Mouse (Mus musculus) lung, postnatal 10 days (tissue): ENCODE data around the gene U2af1.
A peak's percentile ranks its signal among the peaks of the same experiment; 100 is the strongest.
"Not testable (repeated sequence)": the region's sequence is repeated elsewhere in the genome, so short reads cannot be mapped to it uniquely, and the experiment has no call there.

ENCODE experiments used
- DNase-seq: peaks from one replicate; pipeline ENCODE4 v3.0.0; 2021

Gene U2af1

GRCm38 (mm10) chr17:31658468-31659185 is at the start of gene U2af1:
Gene U2af1 (minus strand): TSS chr17:31658892.
- DNase-seq, result peak; percentile 98

GRCm38 (mm10) chr17:31705271-31706020 is 46.8 kb upstream of the U2af1 start:
- DNase-seq, result no peak

DNA sequence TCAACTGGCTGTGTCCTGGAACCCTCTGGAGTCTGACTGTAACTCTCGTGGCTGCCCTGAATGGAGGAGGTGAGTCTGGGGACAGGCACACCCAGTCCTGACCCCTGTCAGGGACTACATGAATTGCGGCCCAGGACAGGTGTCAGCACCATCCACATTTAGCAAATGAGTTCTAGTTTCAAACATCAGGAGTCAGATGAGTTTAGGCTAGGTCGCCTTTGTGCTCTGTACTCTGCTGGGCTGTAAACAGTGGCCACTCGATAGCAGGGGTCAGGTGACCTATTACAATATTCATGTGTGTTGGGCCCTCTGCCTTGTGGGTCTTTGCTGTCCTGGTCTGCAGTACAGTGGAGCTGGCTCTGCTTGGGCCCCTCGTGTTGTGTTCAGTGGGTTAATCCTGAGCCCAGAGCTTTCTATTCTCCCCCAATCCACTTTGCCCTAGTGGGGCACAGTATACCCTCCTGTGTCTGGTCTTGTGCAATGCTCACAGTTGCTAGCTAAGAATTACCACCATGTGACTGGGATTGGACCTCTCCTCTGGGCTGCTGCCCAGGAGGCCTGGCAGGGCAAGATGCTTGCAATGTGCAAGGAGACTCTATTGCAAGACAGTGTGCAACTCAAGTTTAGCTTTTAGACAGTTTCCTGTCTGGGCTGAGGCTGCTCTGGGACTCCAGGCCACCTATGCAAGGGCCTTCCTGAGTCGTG is 44.7 kb upstream of the U2af1 start:
- DNase-seq, result peak; percentile 66

GRCm38 (mm10) chr17:31698347-31698746 is 39.7 kb upstream of the U2af1 start:
- no peak for DNase-seq

- not testable (repeated sequence) for DNase-seq
Measured at GRCm38 (mm10) chr17:31695356-31695755, 36.7 kb upstream of the U2af1 start.

- no peak for DNase-seq
Measured at GRCm38 (mm10) chr17:31694949-31695348, 36.3 kb upstream of the U2af1 start.

GRCm38 (mm10) chr17:31694023-31694376 is 35.3 kb upstream of the U2af1 start:
- no peak for DNase-seq

DNA sequence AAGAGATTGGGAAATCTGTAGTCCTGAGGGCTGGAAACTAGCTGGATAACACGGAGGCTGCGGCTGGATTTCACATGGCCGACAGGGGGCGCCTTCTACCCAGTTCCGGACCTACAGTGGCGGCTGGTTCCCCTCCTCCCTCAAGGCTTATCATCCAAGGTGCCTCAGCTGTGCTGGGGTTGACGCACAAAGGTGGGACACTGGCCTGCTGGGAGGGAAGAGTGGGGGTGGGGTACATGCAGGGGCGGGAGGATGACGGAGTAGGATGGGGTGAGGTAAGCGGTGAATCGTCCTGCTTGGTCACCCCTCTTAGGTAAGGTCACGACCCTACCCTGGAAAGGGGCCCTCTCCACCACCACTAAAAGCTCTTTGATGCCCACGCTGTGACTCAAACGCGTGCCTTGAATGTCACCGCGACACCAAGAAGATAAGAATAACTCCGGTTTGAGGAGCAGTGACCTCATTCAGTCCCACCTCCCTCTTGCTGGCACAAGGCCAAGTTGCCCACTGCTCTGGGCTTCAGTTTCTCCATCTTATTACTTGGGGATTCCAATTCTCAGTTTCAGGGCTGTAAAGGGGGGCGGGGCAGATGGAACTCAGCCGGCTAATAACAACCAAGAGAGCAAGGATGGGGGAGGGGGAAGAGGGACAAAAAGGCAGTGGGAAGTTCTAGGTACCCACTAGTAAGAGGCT is 34.8 kb upstream of the U2af1 start:
- peak; percentile 87 for DNase-seq

GRCm38 (mm10) chr17:31692918-31693317 is 34.2 kb upstream of the U2af1 start:
- DNase-seq, result no peak

DNA sequence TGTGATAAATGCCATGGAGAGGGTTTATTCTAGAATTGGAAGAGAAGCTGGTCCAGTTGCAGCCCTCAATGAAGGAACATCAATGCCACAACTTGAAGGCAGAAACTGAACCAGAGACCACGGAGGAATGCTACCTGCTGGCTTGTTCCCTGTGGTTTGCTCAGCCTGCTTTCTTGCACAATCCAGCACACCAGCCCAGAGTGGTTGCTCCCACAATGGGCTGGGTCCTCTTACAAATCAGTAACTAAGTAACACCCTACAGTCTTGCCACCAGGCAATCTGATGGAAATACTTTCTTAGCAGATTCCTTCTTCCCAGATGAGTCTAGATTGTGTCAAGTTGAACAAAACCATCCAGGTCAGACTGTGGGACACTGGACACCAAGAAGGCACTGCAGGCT is 30.9 kb upstream of the U2af1 start:
- DNase-seq, result no peak

DNA sequence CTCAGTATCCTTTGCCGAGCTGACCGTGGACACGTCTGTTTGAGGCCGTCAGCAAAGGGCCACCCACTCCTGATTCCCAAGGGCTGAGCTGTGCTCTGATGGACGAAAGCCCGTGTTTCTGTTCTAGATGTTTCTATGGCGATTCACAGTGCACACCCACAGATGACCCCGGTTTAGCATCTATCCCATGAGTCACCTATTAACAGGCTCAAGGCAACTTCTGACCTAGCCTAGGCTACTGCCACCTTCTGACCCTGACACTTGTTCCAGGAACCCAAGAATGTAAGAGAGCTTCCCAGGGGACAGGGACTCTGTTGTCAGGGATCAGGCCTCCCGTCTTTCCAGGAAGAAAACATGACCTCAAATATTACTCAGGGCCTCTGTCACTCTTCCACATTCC is 29.4 kb upstream of the U2af1 start:
- no peak for DNase-seq

GRCm38 (mm10) chr17:31686225-31686564 is 27.5 kb upstream of the U2af1 start:
- peak; percentile 65 for DNase-seq

- DNase-seq, result peak; percentile 93
Measured at GRCm38 (mm10) chr17:31685514-31686224, 27.0 kb upstream of the U2af1 start.

DNA sequence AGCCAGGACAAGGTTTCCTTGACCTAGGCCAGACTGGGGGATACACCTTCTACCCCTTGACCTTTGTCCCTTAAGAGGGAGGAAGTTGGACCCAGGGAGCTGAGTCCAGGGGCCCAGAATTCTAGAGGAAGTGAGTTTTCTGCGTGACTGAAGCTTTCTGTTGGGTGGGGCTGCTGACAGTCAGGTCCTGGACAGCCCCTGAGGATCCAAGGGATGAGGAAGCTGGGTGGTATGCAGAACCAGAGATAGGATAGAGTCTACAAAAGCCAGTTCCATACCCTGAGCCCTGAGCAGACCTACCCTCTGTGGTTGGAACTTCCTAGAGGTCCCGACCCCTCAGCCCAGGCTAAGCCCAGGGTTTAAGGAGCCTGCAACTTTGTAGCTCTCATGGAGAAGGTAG is 21.8 kb upstream of the U2af1 start:
- no peak for DNase-seq

DNA sequence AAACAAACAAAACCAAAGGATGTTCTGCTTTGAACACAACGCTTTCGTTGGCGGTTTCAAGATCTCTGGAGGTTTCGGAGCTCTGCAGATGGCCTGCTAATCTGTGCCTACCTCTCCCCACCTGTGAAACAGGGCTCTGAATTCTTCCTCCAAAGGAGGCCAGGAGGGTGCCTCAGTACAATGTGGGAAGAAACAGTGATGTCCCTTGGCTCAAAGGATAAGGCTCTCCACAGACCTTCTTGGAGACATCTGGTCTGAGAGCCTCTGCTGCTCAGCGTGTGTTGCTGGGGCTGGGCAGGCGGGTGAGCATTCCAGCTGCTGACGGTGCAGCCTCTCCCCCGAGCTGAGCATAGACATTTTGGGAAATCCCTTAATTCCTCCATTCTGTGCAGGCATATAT is 18.8 kb upstream of the U2af1 start, which contains the start of gene Cryaa:
Cryaa (plus strand) TSS at position 301 of the 400 bp plus-strand sequence.
- DNase-seq, result no peak

- no peak for DNase-seq
Measured at GRCm38 (mm10) chr17:31674426-31674825, 15.7 kb upstream of the U2af1 start.

DNA sequence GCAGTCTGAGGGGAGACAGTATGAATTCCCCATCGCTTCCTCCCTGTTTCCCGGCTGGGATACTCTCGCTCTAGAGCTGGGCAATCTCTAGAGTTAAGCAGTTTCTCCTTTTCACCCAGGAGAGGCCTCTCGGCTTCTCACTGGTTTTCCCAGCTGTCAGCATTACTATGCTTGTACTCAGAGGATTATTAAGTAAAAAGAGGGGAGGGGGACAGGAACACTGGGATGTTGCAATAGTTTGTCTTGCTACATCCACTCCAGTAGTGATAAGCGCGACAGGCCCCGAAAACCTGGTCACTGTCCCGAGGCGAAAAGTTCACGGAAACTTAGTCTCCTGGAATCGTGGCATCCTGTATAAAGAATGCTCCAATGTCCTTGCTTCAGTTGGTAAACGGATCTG is 13.6 kb upstream of the U2af1 start:
- no peak for DNase-seq

DNA sequence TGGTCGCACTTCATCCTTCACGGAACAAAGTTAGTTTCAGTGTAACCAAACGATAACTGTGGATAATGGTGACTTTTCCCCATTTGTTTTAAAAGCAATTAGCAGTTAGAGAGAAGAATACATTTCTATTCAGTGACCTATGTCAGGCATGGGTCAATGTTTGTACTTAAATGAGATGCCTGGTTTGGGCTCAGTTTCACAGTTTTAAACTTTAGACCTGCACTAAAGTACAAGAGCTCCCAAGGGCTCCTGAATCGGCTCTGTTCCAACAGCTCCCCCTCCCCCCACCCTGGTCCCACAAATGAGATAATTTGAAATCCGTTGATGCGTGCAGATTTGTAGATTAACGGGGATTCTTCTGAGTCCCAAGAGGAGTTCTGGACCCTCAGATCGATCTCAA is 13.0 kb upstream of the U2af1 start:
- no peak for DNase-seq

DNA sequence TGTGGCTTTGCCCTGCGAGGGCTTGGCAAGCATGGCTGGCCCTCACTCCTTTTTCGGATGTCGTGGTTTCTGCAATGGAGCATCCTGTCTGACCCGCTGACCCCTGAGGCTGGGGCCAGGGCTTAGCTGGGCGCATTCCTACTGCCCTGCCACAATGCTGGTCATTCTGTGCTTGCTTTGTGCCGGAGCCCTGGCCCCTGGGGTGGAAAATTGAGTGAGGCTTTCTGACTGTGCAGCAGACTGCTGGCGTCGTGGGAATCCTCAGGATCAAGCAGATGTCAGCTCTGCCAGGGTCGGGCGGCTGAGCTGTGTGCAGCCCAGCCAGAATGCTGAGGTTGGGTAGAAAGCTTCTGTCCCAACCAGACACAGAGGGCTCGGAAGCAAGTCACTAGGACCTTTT is 11.5 kb upstream of the U2af1 start:
- DNase-seq, result no peak

DNA sequence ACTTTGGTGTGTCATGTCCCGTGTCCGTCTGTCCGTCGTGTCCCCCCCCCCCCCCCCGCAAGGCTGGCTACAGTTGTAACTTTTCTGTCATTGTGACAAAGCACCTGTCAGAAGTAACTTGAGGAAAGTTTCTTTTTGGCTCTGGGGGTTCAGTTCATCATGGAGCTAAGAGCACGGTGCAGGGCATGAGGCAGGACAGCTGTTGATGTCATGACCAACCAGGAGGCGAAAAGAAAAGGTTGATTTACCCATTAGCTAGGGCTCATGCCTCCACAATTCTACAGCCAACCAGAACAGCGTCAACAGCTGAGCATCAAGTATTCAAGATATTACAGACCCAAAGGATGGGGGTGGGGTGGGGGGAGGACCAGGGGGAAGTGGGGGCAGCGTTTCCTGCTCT is 9.6 kb upstream of the U2af1 start:
- no peak for DNase-seq

GRCm38 (mm10) chr17:31664760-31665159 is 6.1 kb upstream of the U2af1 start:
- peak; percentile 92 for DNase-seq

DNA sequence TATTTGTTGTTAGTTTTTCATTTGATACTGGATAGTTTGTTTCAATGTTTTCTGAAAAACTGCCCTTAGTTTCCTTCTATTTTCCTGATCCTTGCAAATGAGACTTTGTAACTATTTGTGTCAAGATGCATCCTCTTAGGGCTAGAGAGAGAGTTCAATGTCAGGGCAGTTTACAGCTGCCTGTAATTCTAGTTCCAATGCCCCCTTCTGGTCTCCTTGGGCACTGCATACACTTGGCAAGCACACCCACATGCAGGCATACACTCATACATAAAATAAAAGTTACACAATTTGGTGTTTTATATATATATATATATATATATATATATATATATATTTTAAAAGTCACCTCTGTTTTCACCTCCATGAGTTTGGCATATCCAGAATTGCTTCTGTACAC is 4.2 kb upstream of the U2af1 start:
- DNase-seq, result no peak
